Mouse (Mus musculus) adrenal gland, postnatal 14 days (tissue): Measurements from ENCODE around the gene Sept11. TPM values are rescaled to one million over a fixed set of nuclear protein-coding genes. Genes with fewer than 3 reads are reported as not detected.
A peak's percentile ranks its signal among the peaks of the same experiment; 100 is the strongest.

ENCODE experiments used
- DNase-seq: peaks from one replicate; pipeline ENCODE4 v3.0.0; 2021; ENCODE audit warnings: mixed read lengths
- long read RNA-seq, 2 experiments: library from polyadenylated mRNA; stranded (forward); transcript quantifications; one replicate each; pipeline ENCODE4 v2.0.0; 2021
- total RNA-seq: library from RNA; stranded (reverse); gene quantifications from 2 replicates; pipeline ENCODE4 v1.2.3, GENCODE M21; 2021

Sept11 gene
- total RNA-seq: 56.7 and 59.4 TPM in 2 replicates
- long read RNA-seq, experiment 1, full-length matches to known transcripts: 11 of 21 reads
- long read RNA-seq, experiment 1, partial matches to known transcripts: 2 of 21 reads
- long read RNA-seq, experiment 1, other reads (novel, unspliced or antisense): 8 of 21 reads
- long read RNA-seq, experiment 2, full-length matches to known transcripts: 9 of 16 reads
- long read RNA-seq, experiment 2, partial matches to known transcripts: 1 of 16 reads
- long read RNA-seq, experiment 2, other reads (novel, unspliced or antisense): 6 of 16 reads

DNA sequence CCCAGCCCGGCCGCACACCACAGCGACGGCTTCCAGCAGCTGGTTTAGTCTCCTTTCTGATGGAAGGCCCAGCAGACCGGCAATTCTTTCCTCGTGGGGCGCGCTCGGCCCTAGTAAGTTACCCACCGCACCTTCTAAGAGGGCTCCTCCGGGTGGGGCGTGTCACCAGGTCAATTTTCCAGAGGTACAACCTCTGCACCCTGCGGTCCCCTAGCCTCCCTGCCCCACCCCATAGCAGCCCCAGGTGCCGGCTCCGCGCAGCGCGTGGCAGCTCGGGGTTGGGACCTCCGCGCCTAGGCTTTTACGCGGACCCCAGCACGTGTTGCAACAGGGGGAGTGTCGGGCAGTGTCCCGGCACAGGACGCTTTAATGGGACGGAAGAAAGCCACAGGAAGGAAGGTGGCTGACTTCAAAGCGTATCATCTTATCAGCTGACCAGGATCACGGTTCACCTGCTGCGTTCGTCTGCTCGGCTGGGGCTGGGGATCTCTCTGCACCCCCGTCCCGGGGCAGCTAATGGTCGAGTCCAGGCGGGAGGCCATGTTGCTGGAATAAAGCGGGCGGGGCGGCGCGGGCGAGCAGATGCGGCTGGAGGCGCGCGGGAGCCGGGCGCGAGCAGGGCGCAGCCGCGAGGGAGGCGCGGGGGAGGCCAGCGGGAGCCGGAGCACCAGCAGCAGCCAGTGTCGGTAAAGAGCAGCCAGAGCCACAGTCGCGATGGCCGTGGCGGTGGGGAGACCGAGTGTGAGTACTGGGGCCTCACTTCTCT is at the start of gene Sept11:
Sept11 (plus strand) TSS at position 581 of the 766 bp plus-strand sequence.
- peak; percentile 97 for DNase-seq

DNA sequence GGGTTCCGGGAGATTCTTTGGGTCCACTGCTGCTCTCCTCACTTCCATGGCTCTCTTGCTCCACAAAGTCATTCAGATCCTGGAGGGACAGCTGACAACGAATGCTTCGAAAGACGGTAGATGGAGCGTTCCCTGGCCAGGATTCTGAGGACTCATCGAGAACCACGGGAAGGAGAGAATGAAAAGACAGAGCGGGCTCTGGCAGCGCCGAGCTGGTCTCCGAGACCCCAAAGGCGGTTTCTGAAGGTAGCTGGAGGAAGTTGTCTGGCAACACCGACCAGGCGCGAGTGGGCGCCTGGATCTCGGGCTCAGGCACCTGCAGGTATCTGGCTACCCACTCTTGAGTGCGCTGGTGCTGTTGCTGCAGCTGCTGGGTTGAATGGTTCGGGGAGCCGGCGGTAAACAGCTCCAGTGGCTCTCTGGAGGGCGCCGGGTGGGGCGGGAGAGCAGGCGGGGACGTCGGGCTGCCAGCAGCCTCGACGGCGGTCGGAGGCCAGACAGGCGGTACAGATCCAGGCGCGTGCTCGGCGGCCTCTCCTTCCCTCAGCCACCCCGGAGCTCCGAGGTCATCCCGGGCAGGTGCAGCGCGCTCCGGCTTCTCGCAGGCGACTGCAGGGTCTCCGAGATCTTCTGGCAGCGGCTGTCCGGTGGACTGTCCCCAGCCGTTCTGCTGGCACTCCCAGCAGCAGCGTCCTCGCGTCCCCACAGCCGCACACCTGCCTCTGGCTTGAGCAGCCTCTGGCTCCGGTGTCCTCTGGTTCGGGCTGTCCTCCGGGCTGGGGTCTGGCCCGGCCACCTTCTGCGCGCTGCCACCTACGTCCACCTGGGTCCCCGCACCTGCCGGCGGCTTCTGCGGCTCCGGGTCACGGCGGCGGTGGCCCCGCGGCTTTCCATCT is 49.3 kb upstream of the Sept11 start:
- DNase-seq: no peak

DNA sequence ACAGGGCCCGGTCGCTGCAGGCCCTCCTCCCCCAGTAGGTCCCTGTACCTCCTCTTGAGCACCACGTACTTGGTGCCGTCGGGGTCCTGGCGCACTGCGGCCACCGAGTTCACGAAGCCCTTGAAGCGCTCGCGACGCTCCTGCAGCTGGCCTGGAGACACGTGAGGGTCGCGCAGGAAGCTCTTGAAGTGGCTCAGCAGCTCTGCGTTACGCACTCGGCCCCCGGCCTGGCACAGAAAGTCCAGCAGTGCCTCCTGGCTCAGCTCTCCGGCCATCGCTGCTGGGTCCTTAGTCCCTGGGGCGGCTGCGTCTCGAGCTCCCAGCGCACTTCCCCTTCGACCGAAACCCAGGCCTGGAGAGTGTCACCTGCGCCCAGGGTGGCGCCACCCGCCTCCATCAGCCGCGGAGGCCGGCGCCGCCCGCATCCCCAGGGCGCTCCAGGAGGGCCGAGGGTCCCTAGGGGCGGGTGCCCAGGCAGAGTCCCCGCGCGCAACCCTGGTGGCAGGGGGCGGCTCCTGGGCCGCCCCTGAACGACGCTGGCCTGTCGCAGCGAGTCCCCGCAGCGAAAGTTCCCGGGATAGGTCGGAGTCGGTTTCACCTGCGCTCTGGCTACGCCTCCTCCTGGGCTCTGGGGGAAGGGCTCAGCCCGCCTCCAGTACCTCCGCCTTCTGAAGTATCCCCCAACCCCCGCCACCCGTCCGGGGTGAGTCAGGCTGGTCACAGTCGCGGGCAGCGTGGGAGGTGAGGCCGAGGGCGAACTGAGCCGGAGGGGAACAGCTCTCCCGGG is 48.5 kb upstream of the Sept11 start, which contains the start of gene Sowahb:
Sowahb (minus strand) TSS at position 439 of the 787 bp plus-strand sequence.
- DNase-seq: peak; percentile 56

DNA sequence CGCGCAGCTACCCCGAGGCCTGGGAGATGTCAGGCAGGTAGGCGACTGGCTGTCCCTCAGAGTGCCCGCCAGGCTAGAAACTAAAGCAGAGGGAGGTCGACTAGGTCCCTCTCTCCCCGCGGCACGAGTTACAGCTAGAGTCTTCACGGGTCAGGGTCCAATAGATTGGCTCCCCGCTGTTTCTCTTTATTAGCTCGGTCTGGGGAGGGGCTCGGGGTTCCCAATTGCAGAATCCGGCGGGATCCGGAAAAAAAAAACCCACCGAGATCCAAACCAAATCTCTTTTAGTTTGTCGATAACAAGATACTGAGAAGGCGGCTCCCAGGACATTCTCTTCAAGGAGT is 47.9 kb upstream of the Sept11 start:
- DNase-seq: no peak

DNA sequence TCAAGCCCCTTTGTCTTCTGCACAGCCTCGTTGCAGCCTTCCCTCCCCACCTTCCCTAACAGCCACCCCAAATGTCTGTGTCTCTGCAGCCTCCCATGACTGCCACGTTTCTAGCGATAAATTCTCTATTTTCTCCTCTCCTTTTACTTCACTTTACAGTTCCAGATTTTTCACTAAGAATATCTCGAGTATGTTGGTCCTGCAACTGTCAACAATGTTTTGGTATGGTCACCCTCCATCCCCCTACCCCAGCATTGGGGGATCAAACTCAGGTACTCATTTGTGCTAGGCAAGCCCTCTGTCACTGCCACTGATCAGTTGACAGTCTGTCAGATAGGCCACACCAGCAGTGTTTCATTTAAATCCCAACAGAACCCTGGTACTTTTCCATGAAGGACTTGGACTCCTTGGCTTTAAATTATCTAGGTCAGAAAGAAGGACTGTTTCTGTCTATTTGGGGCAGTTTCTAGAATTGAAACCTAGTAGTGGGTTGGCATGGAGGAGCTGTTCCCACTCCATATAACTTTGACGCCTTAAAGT is 46.9 kb upstream of the Sept11 start:
- no peak for DNase-seq

DNA sequence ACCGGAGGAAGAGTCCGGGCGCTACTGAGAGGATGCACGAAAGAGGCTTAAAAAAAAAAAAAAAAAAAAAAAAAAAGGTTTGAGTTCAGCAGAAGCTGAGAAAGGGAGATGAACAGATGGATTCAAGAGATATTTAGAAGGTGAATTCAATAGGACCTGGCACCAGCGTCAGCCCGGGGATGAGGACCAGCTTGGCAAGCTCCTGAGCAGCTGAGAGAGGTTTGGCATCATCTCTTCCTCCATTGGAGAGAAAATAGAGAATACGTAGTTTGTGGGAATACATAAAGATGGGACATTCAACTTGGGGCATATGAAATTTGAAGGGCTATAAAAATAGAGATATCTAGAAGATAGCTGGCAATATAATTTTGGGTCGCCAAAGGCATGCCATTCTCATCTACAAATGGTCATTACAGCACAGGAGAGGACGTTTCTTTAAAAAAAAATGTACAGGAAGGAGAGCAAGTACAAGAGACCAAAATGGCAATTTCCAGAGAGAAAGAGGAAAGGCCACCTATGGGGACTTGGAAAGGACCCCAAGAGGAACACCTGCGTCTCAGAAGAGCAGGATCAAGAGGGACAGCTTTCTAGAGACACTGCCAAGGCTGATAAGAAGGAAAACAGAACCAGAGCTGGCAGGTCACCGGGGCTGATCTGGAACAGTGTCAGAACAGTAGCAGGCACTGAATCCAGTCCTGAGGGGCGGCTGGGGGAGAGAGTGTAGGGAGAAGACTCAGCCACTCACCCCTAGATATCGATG is 44.6 kb upstream of the Sept11 start:
- DNase-seq: no peak

DNA sequence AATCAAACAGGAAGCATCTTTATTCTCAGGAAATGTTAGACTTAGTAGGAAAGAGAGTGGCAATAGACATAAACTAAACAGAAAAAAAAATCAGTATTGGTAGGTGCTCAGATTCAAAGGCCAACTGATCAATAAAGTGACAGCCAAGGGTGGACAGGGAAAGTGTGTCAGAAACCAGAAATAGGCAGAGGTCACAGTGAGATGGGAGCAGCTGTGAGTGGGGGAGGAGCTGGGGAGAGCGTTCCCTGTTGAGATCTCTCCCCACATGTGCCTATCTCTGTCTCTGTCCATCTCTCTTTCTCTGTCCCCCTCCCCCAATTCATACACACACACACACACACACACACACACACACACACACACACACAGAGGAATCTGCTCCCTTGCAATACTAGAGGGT is 43.3 kb upstream of the Sept11 start:
- DNase-seq: no peak

DNA sequence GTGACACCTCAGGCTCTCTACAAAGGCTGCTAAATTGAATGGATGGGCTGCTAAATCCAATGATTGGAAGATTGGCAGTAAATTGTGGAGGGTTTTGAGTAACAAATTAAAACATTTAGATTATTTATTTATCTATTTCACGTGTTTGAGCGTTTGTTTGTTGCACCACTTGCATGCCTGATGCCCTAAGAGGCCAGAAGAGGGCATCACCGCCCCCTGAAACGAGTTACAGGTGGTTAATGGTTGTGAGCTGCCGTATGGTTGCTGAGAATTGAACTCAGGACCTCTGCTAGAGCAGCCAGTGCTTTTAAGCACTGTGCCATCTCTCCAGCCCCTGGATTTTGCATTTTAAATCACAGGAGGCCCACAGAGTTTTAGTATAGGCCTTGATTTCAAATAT is 42.2 kb upstream of the Sept11 start:
- no peak for DNase-seq

DNA sequence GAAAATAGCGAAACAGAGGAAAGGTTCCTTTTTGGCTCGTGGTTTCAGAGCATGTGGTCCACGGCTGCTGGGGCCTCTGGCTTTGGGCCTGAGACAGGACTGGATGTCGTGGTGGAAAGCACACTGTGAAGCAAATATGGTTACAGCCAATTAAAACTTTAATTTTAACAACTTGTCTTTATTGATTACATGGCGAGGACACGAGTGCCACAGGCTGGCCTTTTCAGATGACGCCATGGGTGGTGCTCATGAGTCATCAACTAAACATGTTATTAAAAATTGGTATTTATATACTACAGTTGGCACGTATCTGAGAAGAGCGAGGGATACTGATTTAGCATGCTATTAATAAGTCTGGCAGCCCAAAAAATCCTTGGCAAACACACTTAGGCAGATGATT is 41.3 kb upstream of the Sept11 start:
- no peak for DNase-seq

DNA sequence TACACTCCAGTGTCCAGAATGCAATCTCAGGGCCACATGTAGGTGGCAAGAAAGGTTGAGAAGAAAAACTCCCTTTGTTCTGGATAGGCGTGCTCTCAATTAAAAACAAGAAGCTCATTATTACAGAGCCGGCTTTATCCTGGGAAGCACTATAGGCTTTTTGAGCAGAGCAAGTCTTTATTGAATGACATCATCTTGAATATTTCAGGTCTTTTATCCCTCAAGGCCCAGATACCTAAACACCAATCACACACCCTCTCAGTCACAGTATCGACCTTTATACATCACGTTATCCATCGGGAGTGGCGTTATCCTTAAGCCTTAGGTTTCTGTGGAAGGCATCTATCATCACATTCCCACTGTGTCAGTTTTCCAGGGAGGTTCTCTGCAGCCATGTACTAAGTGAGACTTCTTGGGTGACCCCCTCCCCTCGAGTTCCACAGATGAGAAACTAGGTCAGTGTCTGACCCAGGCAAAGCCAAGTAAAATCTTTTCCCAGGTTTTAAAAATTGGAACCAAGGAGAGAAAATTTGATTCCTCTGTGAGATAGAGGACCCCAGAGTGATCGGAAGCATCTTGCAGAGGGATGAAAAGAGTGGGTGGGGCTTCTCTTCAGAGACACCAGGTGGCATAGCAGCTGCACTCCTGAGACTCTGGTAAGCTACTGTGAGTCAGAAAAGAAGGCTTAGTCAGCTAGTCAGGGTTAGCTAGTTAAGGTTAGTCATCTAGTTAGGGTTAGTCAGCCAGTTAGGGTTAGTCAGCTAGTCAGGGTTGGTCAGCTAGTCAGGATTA is 39.4 kb upstream of the Sept11 start:
- no peak for DNase-seq

DNA sequence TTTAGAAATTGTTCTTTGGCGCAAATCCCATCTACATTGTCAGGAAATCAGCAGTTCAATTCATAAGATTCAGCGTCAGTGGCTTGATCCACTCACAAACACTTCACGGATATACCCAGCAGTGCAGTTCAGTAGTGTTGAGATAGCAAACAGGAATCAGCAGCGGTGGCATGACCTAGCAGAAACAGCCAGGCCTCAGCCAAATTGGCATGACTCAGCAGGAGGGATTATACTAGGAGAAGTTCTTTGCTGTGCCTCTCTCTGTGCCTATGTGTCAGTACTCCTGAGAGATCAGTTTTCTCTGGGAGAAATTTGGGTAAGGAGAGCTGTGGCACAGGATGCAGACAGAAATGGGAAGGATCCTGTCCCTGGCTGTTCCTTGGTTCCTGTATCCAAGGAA is 32.4 kb upstream of the Sept11 start:
- DNase-seq: no peak

DNA sequence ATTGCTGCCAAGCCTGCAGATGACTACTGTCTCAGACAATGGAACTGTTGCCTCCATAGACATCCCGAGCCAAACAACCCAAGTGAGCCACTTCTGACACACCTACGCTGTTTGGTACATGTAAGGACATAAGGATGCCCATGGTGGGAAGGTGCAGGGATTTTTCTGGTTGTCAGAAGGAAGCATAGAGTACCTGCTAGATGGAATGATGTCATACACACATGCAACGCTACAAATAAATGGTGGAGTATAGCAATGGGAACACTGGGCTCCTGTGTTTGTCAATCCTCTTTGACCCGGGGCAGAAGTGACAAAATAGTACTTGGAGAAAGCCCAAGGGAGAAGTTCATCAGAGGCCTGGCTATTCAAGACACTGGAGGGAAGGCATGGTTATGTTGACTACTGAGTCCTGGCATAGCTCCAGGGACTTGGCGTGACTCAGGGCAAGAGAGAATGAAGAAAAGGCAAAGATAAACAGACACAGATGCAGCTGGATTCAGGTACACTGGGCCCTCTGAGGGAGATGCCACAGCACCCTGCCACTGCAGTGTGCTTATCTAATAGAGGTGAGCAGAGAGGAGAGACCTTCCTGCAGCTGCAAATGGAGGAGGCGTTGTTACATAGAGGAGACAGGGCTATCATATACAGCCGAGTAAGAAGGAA is 15.4 kb upstream of the Sept11 start:
- no peak for DNase-seq

DNA sequence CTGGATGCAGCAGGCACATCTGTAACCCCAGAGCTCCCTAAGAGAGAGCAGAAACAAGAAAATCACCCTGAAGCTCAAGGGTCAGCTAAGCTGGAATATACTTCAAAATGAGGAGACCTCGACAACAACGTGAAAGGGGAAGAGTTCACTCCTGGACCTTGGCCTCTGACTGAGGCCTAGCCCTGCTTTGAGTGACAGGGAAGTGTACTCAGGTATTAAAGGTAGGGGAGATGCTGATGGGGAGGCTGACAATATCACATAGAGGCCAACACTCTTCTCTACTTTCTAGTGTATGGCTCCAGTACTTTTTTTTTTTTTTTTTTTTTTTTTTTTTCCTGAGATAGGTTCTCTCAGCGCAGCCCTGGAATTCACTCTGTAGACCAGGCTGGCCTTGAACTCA is 13.6 kb upstream of the Sept11 start:
- no peak for DNase-seq

DNA sequence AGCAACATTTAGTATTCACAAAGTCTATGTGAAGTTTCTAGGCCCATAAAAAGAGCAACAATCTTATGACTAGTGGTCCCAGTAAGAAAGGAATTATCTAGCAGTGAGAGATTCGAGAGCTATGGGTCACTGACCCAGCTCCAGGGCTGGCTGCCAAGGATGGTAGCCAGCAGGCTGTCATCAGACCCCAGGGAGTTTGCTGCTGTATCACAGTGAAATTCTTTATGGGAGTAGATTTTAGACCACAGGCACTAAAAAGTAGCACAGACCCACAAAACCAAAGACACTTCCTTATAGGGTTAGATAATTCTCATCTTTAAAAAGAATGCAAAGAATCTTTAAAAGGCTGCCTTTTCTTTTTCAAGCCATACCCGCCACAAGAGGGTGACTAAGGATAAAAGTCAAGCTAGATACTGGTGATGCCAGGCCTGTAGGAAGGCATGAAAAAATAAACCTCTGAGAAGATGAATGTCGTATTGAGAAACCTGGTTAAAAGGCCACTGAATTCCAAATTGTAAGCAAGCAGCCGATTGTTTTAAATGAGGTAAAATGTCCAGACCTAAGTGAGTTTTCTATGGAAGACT is 8.1 kb upstream of the Sept11 start:
- DNase-seq: peak; percentile 59

DNA sequence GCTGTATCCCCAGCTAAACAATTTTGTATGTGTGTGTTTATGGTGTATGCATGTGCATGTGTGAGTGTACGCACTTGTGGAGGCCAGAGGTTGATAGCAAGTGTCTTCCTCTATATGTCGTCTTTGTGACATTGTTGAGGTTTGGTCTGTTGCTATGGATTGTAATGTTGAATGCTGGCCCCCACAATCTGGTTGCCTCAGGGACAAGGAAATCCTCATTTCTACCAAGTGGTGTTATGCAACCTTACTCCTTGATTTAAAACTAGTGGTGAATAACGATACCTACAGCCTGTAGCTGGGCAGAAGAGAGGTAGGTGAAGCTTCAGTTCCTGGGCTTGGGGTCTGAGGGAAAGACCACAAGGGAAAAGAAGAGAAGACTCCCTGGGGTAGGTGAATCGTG is 7.3 kb upstream of the Sept11 start:
- no peak for DNase-seq

DNA sequence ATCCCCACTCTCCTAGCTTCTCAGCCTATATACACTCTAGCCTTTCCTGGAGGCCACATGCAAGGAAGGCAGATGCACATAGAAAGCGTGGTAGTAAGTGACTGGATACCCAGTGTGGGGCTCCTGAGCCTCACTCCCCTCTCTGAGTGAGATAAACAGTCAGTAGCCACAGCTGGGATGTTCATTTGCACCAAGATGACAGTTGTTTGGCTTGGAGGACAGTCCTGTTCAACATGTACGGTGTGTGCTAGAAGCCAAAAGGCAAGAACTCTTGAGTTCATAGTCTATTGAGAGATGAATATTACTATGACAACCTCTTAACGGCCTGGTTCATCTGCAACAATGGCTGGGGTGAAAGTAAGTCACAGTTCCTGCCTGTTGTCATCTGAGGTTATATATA is 2.0 kb upstream of the Sept11 start:
- no peak for DNase-seq

DNA sequence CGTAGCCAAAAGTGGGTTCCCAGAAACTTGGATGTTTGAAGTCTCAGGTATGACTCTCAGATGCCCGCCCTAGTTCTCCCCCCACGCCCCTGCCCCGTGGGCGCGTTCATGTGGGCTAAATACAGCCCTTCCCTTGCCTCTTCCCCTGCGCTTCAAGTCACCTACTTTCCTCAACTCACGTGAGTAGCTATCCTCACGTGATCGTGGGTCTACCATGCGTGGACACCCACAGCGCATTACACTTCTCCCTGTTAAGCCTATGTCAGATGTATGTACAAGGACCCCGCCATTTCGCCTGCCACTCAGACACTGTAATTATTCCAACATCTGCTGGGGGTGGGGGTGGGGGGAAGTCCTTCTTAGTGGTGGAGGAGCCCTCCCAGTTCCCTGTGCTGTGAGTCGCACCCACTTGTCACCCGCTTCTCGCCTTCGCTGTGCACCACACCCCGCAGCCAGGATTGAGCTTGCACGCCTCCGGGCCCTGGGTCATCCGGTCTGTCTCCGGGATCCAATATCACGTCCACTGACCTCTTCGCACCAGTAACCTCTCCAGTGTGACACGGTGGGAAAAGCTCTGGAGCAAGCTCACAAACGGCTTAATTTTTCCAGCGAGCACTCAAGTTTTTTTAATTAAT is 973 bp upstream of the Sept11 start:
- peak; percentile 60 for DNase-seq

DNA sequence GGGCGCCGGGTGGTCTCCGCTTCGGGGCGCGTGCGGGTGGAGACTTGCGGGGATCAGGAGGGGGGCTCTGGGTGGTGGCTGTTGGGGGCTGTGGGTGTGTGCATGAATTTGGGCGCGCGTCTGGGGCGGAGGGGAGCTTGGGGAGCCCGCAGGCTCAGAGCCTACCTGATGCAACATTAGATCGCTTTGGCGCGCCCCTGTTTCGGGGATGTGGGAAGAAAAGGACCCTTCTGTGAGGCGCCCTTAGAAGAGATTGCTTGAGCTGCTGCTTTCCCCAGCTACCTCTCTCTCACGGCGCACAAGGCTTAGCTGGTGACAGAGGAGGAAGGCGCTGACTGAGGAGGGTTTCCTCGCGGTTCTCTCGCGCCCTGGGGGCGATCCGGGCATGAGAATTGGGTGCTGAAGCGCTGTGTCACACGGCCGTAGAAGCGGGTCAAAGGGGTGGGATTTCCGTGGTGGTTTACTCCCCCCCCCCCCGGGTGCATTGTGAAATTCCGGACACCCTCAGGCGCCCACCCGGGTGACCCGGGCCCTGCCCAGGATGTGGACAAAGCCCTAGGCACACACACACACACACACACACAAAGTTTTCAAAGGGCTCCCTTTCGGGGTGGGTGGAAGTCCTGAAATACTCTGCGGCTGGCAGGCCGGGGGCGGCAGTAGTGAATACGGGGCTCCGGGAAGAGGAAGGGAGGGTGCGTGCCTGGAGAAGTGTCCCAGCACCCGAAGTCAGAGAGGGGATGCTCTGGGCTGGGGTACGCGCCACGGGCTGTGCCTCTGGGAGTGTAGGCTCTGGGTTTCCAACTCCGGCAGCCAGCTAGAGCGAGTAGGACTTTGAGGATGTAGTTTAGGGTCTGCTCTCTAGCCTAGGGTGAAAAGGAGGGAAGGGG is 646 bp downstream of the Sept11 start:
- DNase-seq: peak; percentile 58
